Mouse (Mus musculus) central nervous system, embryonic 14 days (tissue): ENCODE measurements around the gene Olfr239. TPM values are rescaled to one million over a fixed set of nuclear protein-coding genes. Genes with fewer than 3 reads are reported as not detected.

ENCODE experiments used
- polyA plus RNA-seq: library from polyadenylated mRNA; depleted of rRNA; stranded (reverse); fragments of >200 nt; gene quantifications from 2 replicates; pipeline ENCODE4 v1.2.3, GENCODE M21; 2012; rRNA removed

Olfr239 gene
- polyA plus RNA-seq, result not detected in 2 replicates

DNA sequence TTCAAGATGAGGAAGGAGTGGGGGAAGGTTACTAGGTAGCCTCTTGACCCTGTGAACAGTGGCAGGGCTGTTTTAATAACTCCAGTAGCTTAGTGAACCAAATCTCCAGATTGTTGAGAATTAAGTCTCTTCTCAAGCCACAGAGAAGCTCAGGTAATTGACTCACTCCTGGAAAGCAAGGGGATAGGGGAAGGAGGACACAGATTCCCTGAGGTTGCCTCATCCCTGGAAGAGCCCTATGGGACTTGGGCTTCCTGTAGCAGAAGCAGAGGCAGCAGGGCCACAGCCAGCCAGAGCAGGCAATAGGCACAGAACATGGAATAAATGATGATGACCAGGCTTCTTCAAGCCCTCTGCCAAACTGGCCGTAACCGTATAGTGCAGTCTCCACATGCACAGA is at the start of gene Olfr239:
Gene Olfr239, plus strand, starts transcription at position 301 of the 400 bp plus-strand sequence.

DNA sequence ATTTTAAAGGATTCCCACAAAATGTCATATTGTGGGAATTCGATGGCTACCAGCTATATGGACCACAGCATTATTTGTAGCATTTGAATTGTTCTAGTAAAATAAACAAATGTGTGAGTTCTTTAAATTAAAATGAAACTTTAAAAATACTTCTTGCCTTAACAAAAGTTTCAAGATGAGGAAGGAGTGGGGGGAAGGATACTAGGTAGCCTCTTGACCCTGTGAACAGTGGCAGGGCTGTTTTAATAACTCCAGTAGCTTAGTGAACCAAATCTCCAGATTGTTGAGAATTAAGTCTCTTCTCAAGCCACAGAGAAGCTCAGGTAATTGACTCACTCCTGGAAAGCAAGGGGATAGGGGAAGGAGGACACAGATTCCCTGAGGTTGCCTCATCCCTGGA is 23.0 kb upstream of the Olfr239 start, which contains the start of gene Olfr55:
Gene Olfr55, plus strand, starts transcription at position 301 of the 400 bp plus-strand sequence.

DNA sequence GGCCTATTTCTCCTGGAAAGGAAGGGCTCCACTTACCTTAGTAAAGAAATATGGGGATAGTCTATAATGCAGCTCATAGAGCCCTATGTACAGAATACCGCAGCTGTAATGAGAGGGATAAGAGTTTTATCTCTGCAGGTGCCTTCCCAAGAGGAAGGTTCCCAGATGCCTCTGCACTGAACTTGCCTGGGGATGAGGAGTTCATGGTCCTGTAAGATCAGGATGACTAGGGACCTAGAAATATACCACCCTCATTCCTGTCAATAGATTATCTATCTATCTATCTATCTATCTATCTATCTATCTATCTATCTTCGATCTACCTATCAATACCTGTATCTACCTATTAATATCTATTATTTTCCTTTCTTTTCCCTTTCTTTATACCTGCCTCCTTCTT is 30.5 kb downstream of the Olfr239 start, which contains the start of gene Olfr1564:
Gene Olfr1564, minus strand, starts transcription at position 101 of the 400 bp plus-strand sequence.

Other genes with a start within 250 kb of the Olfr239 start
- 14.2 and 15.9 TPM in 2 replicates for gene Cyp4f13, start 243.9 kb upstream of the Olfr239 start, polyA plus RNA-seq
- 4.5 and 4.8 TPM in 2 replicates for gene Zfp472, start 225.5 kb upstream of the Olfr239 start, polyA plus RNA-seq
- 12.8 TPM in 2 replicates for gene Zfp952, start 198.2 kb upstream of the Olfr239 start, polyA plus RNA-seq
- 12.1 and 13.0 TPM in 2 replicates for gene Zfp763, start 157.9 kb upstream of the Olfr239 start, polyA plus RNA-seq
- not detected in 2 replicates for gene 4921501E09Rik, start 123.2 kb upstream of the Olfr239 start, polyA plus RNA-seq
- 11.9 and 14.4 TPM in 2 replicates for gene Zfp563, start 102.0 kb upstream of the Olfr239 start, polyA plus RNA-seq
- 0.33 TPM in 2 replicates for gene Morc2b, start 51.6 kb upstream of the Olfr239 start, polyA plus RNA-seq
- gene Olfr55, start 22.9 kb upstream of the Olfr239 start, polyA plus RNA-seq, result not detected in 2 replicates
- gene Olfr1564, start 30.4 kb downstream of the Olfr239 start, polyA plus RNA-seq, result 0.32 and 0.38 TPM in 2 replicates
- gene Zfp955a, start 63.8 kb downstream of the Olfr239 start, polyA plus RNA-seq, result 9.1 and 9.6 TPM in 2 replicates
- not detected in 2 replicates for gene Olfr63, start 73.4 kb downstream of the Olfr239 start, polyA plus RNA-seq
- 11.1 and 11.2 TPM in 2 replicates for gene Zfp955b, start 98.2 kb downstream of the Olfr239 start, polyA plus RNA-seq
- gene Zfp81, start 167.6 kb downstream of the Olfr239 start, polyA plus RNA-seq, result 14.8 and 18.2 TPM in 2 replicates
- 19.1 and 21.0 TPM in 2 replicates for gene Zfp101, start 203.3 kb downstream of the Olfr239 start, polyA plus RNA-seq
- gene Actl9, start 241.6 kb downstream of the Olfr239 start, polyA plus RNA-seq, result 0.08 and 0.15 TPM in 2 replicates